Mouse (Mus musculus): ENCODE measurements around the gene Itpr1.

Gene Itpr1

DNA sequence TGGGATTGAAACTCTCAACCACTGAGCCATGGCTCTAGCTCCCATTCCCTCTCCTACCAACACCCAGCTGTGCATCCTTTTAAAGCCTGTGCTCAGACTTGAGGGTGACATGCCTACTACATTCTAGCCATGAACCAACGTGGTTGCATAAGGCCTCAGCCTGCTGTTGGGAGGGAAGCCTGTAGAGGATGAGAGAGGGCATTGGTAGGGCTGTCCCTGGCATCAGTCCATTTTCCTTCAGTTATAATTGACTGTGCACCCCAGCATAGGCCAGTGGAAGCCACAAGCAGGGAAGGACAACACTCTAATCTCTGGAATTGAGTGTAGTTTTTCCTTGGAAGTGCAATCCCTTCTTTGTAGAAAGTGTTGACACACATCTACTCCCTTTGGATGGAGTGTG lies 233.9 kb downstream of the Itpr1 start:
- no peak for DNase-seq (ENCODE audit: low spot score)

DNA sequence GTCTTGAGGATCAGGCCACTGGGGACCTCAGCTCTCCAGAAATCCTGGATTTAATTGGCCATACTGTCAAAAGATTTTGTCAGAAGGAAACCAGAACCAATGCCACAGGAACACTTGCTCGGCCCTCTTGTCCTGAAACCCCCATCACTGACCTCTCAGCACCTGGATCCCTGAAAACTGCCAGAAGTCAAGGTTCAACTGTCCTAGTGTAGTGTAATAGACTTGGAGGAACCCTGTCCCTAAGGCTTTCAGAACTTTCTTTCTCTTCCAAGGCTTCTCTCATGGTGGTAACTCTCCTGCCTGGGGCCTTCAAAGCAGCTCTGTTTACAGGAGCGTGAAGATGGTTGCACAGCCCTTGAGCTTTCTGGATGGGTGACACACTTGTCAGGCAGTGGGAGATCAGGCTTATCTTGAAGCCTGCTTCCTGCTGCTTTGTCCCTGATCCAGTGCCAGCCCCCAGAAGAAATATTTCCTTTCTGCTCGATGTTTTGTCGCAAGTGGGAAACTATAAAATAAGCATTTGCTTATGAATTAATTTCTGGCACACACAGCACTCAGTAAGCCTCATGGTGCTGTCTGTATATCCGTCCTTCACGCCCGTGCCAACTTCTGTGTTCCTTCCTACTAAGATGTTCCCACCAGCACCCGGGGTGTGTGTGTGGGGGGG lies 234.4 kb downstream of the Itpr1 start:
- no peak for DNase-seq (ENCODE audit: low spot score)

DNA sequence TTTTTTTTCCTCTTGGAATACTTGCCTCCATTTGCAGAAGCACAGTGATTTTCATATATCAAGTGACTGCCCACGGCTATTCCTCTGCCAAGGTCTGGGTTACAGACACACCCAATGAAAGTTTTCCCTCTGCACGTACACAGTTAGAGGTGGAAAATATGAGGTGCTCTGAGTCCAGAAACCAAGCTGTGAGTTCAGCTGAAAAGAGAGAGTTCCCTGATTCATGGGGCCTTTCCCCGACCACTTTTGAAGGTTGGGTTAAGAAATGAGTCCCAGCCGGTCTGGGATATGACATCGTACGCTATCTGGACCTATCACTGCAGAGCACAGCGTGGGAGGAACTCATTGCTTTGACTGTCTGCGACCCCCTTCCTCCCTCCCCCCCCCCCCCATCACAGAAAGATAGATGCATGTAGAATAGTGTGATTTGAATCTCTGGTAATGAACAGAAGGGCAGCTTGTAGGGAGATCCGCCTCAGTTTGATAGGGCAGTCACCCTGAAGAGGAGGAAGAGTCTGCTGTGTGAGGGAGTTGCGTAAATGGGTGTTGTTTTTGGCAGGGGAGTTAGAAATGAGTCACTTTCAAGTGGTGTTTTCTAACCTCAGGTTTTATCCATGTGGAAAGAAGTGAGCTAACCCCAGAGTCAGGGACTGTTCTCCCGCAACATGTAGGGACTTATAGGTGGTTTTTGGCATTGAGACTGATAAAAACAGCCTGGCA lies 235.3 kb downstream of the Itpr1 start:
- no peak for DNase-seq (ENCODE audit: low spot score)

DNA sequence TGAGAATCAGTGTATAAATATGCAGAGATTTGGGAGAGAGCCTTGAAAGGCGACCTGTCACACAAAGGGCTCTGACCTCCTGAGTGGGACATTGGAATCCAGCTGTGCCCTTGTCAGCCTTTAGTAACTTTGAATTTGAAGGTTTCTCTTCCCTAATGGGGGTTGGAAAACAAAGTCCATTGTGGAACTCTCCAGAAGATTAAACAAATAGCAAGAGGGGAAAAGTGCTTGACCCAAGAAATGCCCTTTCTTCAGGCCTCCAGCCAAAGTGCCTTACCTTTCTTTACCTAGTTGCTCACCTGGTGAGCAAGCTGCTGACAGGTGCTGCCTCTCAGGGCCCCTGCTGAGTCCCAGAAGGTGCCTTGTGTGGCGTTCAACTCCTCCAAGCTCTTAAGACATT lies 236.0 kb downstream of the Itpr1 start:
- no peak for DNase-seq (ENCODE audit: low spot score)

DNA sequence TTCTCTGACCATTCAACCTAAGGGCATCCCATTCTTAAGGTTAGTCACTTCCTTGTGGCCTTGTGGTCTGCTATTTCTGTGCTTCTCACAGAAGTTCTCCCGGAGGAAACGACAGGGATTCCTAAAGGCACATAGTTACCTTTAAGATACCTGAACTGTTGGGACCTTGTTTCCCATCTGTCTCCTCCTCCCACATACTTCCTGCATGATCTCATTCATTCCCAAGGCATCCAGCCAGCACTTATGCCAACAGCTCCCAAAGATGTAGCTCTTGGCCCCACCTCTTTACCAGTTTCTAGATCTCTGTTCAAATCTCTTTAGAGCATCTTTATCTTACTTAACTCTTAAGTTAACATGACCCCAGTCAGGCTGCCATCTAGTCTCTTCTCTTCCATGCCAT lies 238.6 kb downstream of the Itpr1 start:
- DNase-seq (ENCODE audit: low spot score) = no peak

DNA sequence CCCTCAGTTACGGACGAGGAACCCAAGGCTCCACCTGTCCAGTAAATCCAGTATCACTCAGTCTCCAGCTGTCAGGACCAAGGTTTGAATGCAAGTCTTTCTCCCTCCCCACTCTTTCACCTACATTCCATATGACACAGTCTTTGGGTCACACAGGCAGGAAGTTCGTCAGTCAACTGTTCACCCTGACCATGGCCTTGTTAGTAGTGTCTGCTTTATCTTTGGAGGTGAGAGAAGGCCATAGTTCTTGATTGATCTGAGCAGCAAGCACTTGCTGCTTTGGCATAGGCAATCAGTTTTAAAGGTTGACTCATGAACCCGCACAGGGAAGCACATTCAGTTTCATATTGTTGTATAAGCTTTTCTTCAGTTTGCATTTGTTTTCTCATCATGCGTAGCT lies 240.7 kb downstream of the Itpr1 start:
- DNase-seq (ENCODE audit: low spot score) = no peak

DNA sequence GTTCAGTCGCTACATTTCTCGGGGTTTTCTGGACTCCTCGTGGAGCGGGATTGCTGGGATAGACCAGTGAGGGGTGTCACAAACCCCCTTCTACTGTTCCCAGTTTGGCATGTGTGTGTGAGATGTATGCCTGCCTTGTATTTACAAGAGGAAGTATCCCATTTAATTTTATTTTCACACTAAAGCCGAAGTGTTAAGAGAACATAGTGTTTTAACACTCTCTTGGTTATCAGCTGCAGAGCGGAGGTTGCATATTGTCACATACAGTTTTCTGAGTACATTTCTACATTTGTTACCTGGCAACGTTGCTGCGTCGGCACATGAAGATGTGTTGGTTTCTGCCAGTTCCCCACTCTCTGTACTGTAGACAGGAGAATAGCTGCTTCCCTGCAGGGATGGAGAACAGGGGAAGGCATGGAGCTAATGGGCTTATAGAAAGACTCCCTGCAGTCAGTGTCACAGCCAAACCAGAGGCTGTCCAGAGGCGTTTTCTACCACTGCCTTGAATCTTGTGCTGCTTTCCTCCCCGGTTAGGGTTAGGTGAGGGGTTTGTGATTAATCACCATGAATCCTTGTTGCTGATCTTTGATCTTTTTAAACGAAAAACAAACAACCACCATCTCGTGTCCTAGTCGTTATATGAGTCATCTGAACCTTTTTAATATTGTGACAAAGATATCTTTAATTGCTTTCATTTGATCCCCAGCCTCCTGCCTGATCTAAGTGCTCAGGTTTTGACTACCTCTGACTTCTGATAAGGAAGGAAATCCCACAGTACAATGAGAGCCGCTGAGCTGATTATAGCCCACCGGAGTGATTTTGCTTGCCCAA lies 241.4 kb downstream of the Itpr1 start:
- DNase-seq (ENCODE audit: low spot score) = no peak

DNA sequence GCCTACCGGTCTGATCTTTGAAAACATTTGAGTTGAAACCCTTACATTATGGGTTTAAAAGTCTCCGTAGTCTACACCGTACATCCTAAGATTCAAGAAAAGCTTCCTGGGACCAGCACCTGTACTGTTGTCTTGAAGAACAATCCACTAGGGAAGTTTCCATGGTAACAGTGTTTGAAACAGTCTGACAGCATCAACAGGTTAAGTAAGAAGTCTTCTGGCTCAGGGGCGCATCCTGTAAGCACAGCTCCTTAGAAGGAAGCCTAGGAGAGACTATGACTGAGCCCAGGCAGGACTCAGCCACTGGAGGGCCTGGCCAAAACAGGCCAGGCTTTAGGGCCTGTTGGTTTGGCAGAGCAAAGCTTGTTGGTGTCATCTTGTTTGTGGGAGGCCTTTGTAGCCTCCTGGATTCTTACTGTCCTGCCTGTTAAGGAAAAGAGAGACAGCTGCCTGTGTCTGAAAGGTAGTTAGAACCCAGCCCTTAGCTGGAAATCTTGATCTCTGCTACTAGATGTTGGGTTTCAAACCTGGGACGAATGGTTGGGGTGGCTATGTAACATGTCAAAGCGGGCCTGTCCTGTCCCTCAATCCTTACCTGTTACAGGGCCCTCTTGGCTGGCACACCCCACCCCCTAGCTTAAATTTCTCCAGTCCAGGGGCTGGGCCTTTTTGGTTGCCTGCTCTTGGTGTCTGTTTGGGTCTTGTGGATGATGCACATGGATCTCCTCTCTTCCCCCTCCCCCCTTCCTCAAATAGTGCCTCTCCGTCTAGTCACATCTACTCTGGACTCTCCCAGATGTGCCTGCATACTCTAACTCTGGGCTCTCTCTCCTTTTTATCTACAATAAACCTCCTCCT lies 242.3 kb downstream of the Itpr1 start:
- DNase-seq (ENCODE audit: low spot score) = no peak

DNA sequence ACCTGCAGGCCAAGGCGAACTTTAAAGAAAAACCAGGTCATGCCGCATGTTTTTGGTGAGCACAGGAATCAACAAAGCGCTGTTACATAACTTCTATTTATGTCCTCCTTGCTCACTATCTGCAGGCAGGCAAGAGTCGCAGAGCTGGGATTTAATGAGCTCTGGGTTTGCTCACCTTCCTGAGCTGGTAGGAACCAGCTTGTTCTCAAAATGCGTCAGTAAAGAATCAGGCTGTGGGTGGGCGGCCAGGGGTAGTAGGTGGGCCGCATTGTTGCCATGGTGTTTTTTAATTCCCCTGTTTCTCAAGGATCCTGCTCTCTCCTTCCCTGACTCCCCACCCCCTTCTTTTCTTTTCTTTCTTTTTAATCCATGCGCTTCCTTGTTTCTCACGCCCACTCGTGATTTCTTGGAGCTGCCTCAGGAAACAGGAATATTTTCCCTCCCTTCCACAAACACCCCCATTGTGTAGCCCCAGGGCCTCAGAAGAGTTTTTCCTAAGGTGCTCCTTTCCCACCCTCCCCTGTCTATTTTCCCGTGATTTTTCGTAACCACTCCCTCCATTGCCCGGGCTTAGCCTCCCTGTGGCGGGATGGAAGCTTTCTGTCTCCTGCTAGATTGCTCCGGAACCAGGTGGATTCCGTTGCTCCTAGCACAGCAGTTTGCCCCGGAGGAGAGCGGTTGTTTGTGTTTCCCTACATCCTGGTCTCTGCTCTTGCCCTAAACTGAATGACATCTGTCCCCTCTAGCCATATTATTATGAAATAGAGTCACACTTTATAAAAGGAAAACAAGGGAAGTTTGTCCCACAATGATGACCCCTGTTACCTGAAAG lies 243.6 kb downstream of the Itpr1 start:
- DNase-seq (ENCODE audit: low spot score) = no peak

DNA sequence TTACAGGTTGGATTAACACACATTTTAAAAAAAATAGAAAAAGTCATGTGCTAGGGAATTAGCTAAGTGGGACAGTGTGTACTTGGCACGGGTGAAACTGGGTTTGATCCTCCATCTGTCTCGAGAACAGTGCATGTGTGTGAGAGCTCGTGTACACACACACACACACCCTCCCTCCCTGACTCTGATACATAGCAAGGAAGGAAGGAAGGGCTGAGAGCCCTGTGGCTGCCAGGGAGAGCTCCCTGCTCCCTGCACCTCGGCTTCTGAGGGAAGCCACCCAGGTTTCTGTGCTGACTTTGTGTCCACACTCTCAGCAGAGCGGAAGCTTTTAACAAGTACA lies 244.1 kb downstream of the Itpr1 start:
- no peak for DNase-seq (ENCODE audit: low spot score)

DNA sequence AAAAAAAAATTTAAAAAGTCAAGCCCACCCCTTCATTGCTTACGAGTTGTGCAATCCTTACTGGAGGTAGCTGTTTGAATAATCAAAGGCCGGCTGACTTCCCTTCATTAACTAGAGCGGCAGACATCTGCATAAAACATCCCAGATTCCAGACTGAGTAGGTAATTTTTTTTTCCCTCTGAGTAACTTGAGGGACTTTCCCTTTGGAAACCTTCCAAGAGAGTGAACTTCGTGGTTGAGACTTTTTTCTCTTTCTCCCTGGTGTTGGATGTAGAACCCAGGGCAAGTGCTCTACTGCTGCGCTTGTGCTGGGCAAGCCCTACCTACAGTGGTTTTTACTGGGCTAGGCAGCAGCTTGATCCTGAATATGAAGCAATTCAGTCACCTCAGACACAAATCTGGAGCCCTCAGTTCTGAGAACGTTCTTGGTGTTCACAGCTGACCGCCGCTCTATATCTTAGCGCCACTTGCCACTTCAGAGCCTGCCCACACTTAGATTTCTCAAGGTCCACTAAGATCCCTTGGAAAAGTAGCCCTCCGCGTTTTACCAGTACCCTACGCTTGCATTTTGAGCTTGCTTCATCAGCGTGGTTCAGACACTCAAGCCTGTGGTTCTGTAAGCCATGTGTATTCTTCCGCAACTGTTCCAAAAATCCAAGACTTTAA lies 244.8 kb downstream of the Itpr1 start:
- no peak for DNase-seq (ENCODE audit: low spot score)

DNA sequence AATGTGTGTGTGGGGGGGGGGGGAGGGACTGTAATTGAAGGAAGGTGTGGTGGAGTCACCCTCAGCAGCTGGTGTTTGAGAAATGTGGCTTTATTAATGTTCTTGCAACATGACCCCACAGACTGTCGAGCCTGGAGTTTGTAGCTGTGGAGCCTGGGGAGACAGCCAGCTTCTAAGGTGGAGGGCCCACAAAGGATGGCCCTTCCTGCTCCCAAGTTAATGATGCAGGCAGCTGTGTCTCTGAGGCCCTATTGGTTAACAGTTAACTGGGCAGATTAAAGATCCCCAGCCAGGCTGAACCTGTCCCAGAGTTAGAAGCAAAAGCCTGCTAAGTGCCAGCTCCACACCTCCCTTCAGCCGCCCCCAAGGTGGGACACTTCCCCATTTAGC lies 245.3 kb downstream of the Itpr1 start:
- DNase-seq (ENCODE audit: low spot score) = no peak

DNA sequence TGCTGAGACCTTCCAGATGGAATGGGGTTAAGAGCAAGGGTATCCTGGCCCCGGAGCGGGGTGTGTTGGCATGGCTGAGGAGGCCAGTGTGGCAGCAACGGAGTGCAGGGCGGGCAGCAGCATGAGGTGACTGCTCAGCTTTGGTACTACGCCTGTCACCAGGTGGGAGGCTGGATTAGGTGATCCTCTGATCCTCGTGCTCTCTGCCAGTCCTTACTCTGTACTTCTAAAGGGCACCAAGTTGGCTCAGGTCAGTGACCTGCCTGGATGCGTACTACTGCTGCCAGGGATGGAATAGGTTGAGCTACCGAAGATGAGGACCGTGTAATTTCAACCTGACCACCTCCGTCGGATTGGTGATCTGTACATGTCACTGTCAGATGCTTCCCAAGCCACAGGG lies 245.9 kb downstream of the Itpr1 start:
- DNase-seq (ENCODE audit: low spot score) = no peak

DNA sequence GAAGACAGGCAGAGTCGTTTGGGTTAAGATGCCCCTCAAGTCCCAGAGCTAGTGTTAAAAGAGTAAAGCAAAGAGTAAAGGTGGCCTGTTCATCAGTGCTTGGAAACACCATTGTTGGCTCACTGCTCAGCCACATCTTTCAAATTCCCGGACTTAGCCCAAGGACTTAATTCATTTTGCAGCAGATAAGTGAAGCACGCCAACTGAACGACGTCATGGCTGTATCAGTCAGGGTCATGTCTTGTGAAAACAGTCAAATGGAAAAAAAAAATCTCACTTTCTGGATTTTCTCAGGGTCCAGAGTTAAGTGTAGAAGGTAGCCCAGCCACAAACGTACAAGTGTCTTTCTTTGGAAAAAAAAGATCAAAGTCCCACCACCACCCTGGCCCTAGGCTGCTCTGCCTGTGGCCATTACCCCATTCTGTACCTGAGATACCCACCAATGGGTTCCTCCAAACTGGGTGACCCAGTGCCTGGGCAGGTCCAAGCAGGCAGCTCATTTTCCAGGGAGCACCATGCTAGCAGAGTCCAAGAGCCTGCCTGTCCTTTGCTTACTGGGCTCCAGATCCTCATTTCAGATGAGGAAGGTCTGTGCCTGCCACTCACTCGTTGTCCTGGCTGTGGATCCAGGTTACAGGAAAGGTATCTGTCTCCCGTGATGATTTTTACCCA lies 251.5 kb downstream of the Itpr1 start:
- DNase-seq (ENCODE audit: low spot score) = no peak

DNA sequence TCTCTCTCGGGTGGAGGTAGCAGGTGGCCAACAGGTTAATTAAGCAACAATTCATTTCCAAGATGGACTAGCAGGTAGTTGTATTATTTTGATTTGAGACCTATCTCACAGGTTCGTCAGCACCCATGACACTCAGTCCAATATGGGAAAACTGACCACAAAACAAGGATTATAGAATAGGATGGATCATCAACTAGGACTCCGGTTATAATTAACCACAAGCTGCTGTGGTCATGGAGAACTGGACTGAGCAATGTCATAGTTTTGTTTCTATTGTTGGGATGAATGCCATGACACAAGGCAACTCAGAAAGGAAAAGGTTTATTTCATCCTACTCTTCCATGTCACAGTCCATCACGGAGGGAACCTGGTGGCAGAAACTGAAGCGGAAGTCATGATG lies 252.3 kb downstream of the Itpr1 start:
- DNase-seq (ENCODE audit: low spot score) = no peak

DNA sequence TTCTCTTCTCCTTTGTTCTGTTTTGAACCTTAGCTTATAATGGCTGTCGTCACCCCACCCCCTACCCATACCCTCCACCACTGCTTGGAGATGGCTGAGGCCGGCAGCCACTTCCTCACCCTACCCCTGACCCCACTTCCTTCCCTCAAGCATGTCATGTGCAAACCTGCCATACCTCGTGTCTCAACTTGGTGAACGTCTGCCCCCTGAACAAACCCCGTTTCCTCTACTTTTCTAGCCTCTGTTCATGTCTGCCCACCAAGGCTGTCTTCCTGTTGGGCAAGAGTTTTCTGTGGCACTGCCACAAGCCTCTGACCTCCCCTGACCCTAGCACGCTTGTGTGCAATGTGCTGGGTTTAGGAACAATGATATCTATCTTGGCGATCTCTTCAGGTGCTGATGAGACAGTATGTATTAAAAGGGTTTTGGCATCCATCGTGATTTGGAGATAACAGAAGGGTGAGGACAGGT lies 253.2 kb downstream of the Itpr1 start:
- no peak for DNase-seq (ENCODE audit: low spot score)

DNA sequence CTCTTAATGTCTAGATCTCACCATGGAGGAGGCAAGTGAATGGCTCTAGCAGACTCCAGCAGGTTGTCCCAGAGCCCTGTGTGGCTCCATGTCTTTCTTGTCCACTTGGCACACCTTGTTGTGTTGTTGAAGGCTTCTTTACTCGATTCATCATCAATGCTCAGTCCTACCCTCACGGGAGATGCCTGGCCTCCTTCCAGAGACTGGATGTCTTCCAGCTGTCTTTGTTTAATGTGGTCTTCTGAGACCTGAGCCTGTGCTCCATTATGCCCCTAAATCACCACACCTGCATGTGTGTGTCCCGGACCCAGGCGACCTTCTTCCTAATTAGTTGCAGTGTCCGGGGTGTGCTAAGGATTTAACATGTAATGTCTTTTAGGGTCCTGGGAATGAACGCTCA lies 254.7 kb downstream of the Itpr1 start:
- DNase-seq (ENCODE audit: low spot score) = no peak

DNA sequence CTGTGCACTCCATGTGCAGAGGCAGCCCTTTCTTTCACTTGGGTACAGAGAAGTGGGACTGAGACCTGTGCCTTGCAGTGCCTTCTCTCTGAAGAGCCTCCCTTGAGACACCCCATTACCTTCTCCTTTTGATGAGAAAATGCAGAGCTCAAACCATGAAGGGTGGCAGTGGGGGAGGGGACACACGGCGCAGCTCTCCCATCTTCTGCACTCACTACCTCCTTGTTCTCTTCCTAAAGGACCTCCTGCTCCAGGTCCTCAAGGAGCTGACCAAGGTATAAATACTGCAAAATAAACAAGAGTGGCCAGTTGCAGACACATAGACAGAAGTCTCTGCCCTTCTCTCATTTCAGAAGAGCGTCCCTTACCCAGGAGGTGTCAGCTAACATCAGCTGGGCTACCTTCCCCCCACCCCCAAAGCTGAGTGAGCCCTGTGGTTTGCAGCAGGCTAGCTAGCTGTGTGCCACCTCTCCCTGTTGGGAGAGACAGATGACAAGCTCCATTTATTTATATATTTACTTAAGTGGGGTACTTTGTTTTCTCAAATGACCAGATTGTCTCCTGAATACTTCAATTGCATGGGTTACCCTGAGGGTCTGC lies 255.4 kb downstream of the Itpr1 start:
- DNase-seq (ENCODE audit: low spot score) = no peak

DNA sequence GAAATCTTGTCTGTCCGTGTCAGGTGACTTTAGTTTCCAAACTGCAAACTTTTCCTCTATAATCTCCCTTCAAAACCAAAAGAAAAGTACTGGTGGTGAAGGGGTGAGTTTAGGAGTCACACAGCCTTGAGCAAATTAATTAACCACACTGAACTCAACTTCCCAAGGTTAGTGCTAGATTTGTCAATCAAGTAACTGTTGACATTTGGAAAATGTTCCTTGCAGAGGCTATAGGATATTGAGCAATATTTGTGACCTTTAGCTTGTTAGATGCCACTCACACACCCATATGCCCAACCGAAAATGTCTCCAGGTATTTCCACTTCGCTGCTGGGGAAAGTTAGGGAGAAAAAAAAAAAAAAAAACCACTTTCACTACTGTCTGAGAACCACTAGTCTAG lies 259.0 kb downstream of the Itpr1 start:
- DNase-seq (ENCODE audit: low spot score) = no peak

DNA sequence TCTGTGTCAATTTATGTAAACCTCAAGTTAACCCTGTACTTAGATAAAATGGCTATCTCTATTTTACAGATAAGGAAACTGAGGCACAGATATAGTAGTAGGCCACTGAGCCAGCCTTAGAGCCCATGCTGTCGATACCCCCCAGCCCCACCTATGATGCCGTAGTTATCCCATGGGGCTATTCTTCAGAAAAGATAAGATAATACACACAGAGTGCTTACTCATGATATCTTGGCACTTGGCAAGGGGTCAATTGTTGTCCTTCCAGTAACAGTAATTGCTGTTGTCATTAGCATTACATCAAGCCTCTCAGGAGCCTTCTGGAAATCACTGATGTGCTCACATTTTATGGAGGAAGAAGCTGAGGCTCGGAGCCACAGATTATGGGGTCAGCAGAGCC lies 259.9 kb downstream of the Itpr1 start:
- DNase-seq (ENCODE audit: low spot score) = no peak

Data from urinary bladder, postnatal 25 days (tissue).